Mouse (Mus musculus) kidney, adult 2 months (tissue): ENCODE results near the gene Slc38a2. TPM values are rescaled to one million over a fixed set of nuclear protein-coding genes. Genes with fewer than 3 reads are reported as not detected.

ENCODE experiments used
- DNase-seq: peaks from one replicate; pipeline ENCODE4 v3.0.0; 2021
- H3K27ac ChIP-seq: fragments of 200-500 bp; 2 replicates; pipeline ENCODE4 v1.5.1; 2012; ENCODE audit warnings: low read depth, low read length, control low read depth, inconsistent platforms; ENCODE audit not compliant: insufficient read depth
- H3K27me3 ChIP-seq: fragments of 200-500 bp; replicated peaks from 2 replicates; pipeline ENCODE4 v1.6.1; 2012; ENCODE audit warnings: mild to moderate bottlenecking, moderate library complexity, low read length, inconsistent platforms; ENCODE audit not compliant: control insufficient read depth, insufficient read depth
- H3K36me3 ChIP-seq: fragments of 200-500 bp; 2 replicates; pipeline ENCODE4 v1.6.1; 2012; ENCODE audit warnings: mild to moderate bottlenecking, moderate library complexity, low read length, inconsistent platforms; ENCODE audit not compliant: control insufficient read depth, insufficient read depth
- H3K4me1 ChIP-seq: fragments of 200-500 bp; 2 replicates; pipeline ENCODE4 v1.6.1; 2011; ENCODE audit warnings: low read length; ENCODE audit not compliant: control insufficient read depth, insufficient read depth
- H3K4me3 ChIP-seq: fragments of 200-500 bp; 2 replicates; pipeline ENCODE4 v1.5.1; 2011; ENCODE audit warnings: mild to moderate bottlenecking, low read depth, low read length, control low read depth; ENCODE audit not compliant: insufficient read depth
- CTCF ChIP-seq: fragments of 200-500 bp; conservative IDR thresholded peaks from 2 replicates; pipeline ENCODE4 v1.5.1; 2011; ENCODE audit warnings: low read depth, mild to moderate bottlenecking, control low read depth, low read length, moderate library complexity, mixed read lengths; ENCODE audit not compliant: insufficient read depth, insufficient read length
- POLR2A ChIP-seq: fragments of 200-500 bp; IDR thresholded peaks from one replicate; pipeline ENCODE4 v1.6.1; 2011; ENCODE audit warnings: low read depth, low read length, control low read depth
- WGBS: fragments of 180-500 bp; shearing (Covaris S2); methylation state at CpG from one replicate; pipeline ENCODE4 v1.1.7; 2018; 5-methylcytosine and 5-hydroxymethylcytosine counted together
- polyA plus RNA-seq: library from polyadenylated mRNA; depleted of rRNA; stranded (reverse); fragments of >200 nt; gene quantifications from 2 replicates; pipeline ENCODE4 v1.2.3, GENCODE M21; 2012; rRNA removed

Slc38a2 gene
- polyA plus RNA-seq = 24.9 and 30.0 TPM in 2 replicates

- Histone ChIP-seq H3K27me3 (no peaks in the 10 kb centered on the region), H3K4me1 (peaks cover 6% of the 10 kb centered on the region; the same call in 1 of the 2 replicates), H3K4me3 (peak within 1 kb of the TSS; percentile 83), H3K27ac (peak within 1 kb of the TSS; percentile 96), H3K36me3 (peaks cover 1% of the 10 kb centered on the region; the same call in 1 of the 2 replicates)
- peak; percentile 95 for DNase-seq
- peak; percentile 93 for TF ChIP-seq POLR2A
- peak; percentile 31 for TF ChIP-seq CTCF
- under 1% methylated on average over 75 of the region's 76 CpGs for WGBS
Measured at GRCm38 (mm10) chr15:96699521-96700511, at the start of gene Slc38a2. Gene Slc38a2 (minus strand): TSS chr15:96699730.

GRCm38 (mm10) chr15:96749101-96749500, 49.6 kb upstream of the Slc38a2 start:
- 52% methylated on average over 10 of the region's 10 CpGs for WGBS
- H3K27ac ChIP-seq = no peak overlapping the region
- no peak overlapping the region for H3K4me3 ChIP-seq
- H3K36me3 ChIP-seq = no peaks in the 10 kb centered on the region
- TF ChIP-seq POLR2A = no peak
- no peak for TF ChIP-seq CTCF
- no peak for DNase-seq
- H3K27me3 ChIP-seq = no peaks in the 10 kb centered on the region; the same call in 1 of the 2 replicates
- H3K4me1 ChIP-seq = no peaks in the 10 kb centered on the region

GRCm38 (mm10) chr15:96747551-96747950, 48.0 kb upstream of the Slc38a2 start:
- no peak for DNase-seq
- H3K4me3 ChIP-seq = no peak overlapping the region

GRCm38 (mm10) chr15:96746986-96747385, 47.5 kb upstream of the Slc38a2 start:
- no peak for DNase-seq
- H3K4me1 ChIP-seq = no peaks in the 10 kb centered on the region
- H3K4me3 ChIP-seq = no peak overlapping the region
- TF ChIP-seq POLR2A (no peak), CTCF (no peak)
- H3K36me3 ChIP-seq = no peaks in the 10 kb centered on the region
- 77% methylated on average over 6 of the region's 6 CpGs for WGBS
- H3K27ac ChIP-seq = no peak overlapping the region
- no peaks in the 10 kb centered on the region; the same call in 1 of the 2 replicates for H3K27me3 ChIP-seq

More at GRCm38 (mm10) chr15:96747551-96747950, 48.0 kb upstream of the Slc38a2 start:
- TF ChIP-seq CTCF (no peak), POLR2A (no peak)
- whole genome bisulfite sequencing = 78% methylated on average over 11 of the region's 11 CpGs
- H3K4me1 ChIP-seq = no peaks in the 10 kb centered on the region
- H3K27me3 ChIP-seq = no peaks in the 10 kb centered on the region; the same call in 1 of the 2 replicates
- H3K27ac ChIP-seq = no peak overlapping the region
- H3K36me3 ChIP-seq = no peaks in the 10 kb centered on the region

- WGBS = 100% methylated on average over 1 of the region's 1 CpGs
- Histone ChIP-seq H3K27ac (no peak overlapping the region), H3K36me3 (no peaks in the 10 kb centered on the region), H3K4me3 (no peak overlapping the region), H3K27me3 (no peaks in the 10 kb centered on the region; the same call in 1 of the 2 replicates), H3K4me1 (no peaks in the 10 kb centered on the region)
- DNase-seq = no peak
- TF ChIP-seq CTCF = no peak
Measured at GRCm38 (mm10) chr15:96745299-96745698, 45.8 kb upstream of the Slc38a2 start.

GRCm38 (mm10) chr15:96744882-96745296, 45.4 kb upstream of the Slc38a2 start:
- H3K27me3 ChIP-seq = no peaks in the 10 kb centered on the region; the same call in 1 of the 2 replicates
- no peaks in the 10 kb centered on the region for H3K4me1 ChIP-seq
- 90% methylated on average over 5 of the region's 5 CpGs for WGBS
- no peaks in the 10 kb centered on the region for H3K36me3 ChIP-seq
- no peak for DNase-seq
- TF ChIP-seq CTCF = no peak
- no peak for TF ChIP-seq POLR2A
- no peak overlapping the region for H3K4me3 ChIP-seq
- no peak overlapping the region for H3K27ac ChIP-seq

- 66% methylated on average over 18 of the region's 18 CpGs for WGBS
- H3K4me3 ChIP-seq = no peak overlapping the region
- H3K4me1 ChIP-seq = no peaks in the 10 kb centered on the region
- no peaks in the 10 kb centered on the region for H3K27me3 ChIP-seq
- DNase-seq = no peak
- TF ChIP-seq CTCF (no peak), POLR2A (no peak)
- H3K27ac ChIP-seq = no peak overlapping the region; the same call in 1 of the 2 replicates
- H3K36me3 ChIP-seq = no peaks in the 10 kb centered on the region
Measured at GRCm38 (mm10) chr15:96744153-96744881, 44.8 kb upstream of the Slc38a2 start.
